Comparison of ENCODE assay signal across 7 mouse cellular contexts in the genomic region with DNA sequence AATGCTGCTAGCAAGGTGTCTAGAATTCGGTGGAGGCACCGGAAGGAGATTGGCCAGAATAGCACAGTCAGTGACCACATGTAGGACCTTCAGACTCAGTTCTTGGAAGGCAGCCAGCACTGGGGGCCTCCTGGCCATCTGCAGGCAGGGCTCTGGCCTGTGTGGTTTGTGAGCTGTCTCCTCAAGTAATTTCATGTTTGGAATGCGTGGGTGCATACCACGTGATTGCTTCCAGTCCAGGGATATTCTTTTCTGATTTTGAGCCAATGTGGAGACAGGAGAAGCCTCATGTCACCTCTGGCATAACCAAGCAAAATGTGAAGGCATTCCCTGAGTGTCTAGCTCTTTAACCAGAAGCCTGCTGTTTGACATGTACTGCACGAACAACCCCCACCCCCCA. TPM values are rescaled to one million over a fixed set of nuclear protein-coding genes. Genes with fewer than 3 reads are reported as not detected.
DNase-seq lines count a peak whose midpoint lies in the region; ATAC-seq and TF ChIP-seq lines count a peak whose summit lies in the region.

No protein-coding gene starts in this region.

- peak; percentile 97 for DNase-seq in Patski (ENCODE audit: low read depth, low spot score)
- peak; percentile 75 for DNase-seq in adrenal gland, postnatal 25 days
- peak; percentile 71 for DNase-seq in gastrocnemius, adult 2 months
- peak; percentile 79 for DNase-seq in kidney, adult 18-20 months
- DNase-seq in lung, postnatal 14 days, result peak; percentile 59
- DNase-seq in thymus, postnatal 14 days, result no peak
- no peak for DNase-seq in spleen, adult 18-20 months

- CTCF ChIA-PET in Patski (lab: Charles Lee), result interaction anchor here (0.8 to 3.3 kb wide), 7 partner anchors 9 to 137 kb away, joined by 3 to 18 read pairs (median 3); no protein-coding TSS in a partner anchor

- peak overlapping the region; percentile 77; the same call in 1 of the 2 replicates for H3K27ac ChIP-seq in gastrocnemius, adult 2 months

- in situ Hi-C loops in Patski (cut with MboI; ENCODE audit: low pct_unique_long_range_greater_than_20kb), result no loop called here

- POLR2A ChIA-PET in Patski (lab: Charles Lee), result interaction anchor here (1.0 kb wide), 1 partner anchor 147 kb away, joined by 4 read pairs; no protein-coding TSS in a partner anchor

- no peak for TF ChIP-seq CTCF in Patski (IDR thresholded peaks at IDR 0.05)
- no peak for TF ChIP-seq CTCF in gastrocnemius, adult 2 months (IDR thresholded peaks at IDR 0.05)

- H3K4me3 ChIP-seq in gastrocnemius, adult 2 months, result no peak overlapping the region

- ATAC-seq in Patski, result peak; percentile 71

- no peaks in the 10 kb centered on the region for H3K27me3 ChIP-seq in Patski

- intact Hi-C loops in gastrocnemius, adult 2 months (cut with DNase I), result no loop called here

RNA-seq across cellular contexts. Expression of a gene that starts 28.8 kb away (rescaled TPM):
- 170 TPM for polyA plus RNA-seq in Patski (2021)
- total RNA-seq in adrenal gland, postnatal 25 days (2021), result 38.3 and 45.7 TPM in 2 replicates
- 10 to 100 TPM; 23.9 to 32.6 TPM for total RNA-seq in gastrocnemius, adult 2 months (2021)

Comparison
In these comparisons a context has a peak if more than half of its experiments do, and no peak if none do; other contexts are left out.
1. DNase-seq: peak in Patski (single experiment), adrenal gland, postnatal 25 days (single experiment), gastrocnemius, adult 2 months (single experiment), kidney, adult 18-20 months (single experiment) and lung, postnatal 14 days (single experiment); none in thymus, postnatal 14 days (single experiment) and spleen, adult 18-20 months (0 of 2).